Mouse (Mus musculus) layer of hippocampus, adult 18-20 months (tissue): ENCODE results near the gene Gpr89. TPM values are rescaled to one million over a fixed set of nuclear protein-coding genes. Genes with fewer than 3 reads are reported as not detected.

Experiments used
- DNase-seq, 2 experiments: peaks; one replicate each; pipeline ENCODE4 v3.0.0; 2022; ENCODE audit warnings: low spot score in 2 of 2
- long read RNA-seq: library from polyadenylated mRNA; stranded (forward); transcript quantifications from one replicate; pipeline ENCODE4 v2.0.0, GENCODE M21; 2021
- total RNA-seq, 2 experiments: library from RNA; stranded (reverse); gene quantifications; 2 replicates each; pipeline ENCODE4 v1.2.3; 2021

Gpr89 gene
- total RNA-seq = 10 to 100 TPM; 42.7 to 43.4 TPM
- long read RNA-seq, full-length matches to known transcripts = 24 of 33 reads
- long read RNA-seq, partial matches to known transcripts = 2 of 33 reads
- long read RNA-seq, other reads (novel, unspliced or antisense) = 7 of 33 reads

- DNase-seq = peak; percentile 94 to 97
These were observed at the start of gene Gpr89 for GRCm38 (mm10) chr3:96904851-96905541. Gene Gpr89 (minus strand): TSS chr3:96905346.

GRCm38 (mm10) chr3:96953489-96954233 is 48.5 kb upstream of the Gpr89 start:
- no peak for DNase-seq

- no peak for DNase-seq
These were observed 37.6 kb upstream of the Gpr89 start for GRCm38 (mm10) chr3:96942706-96943105.

GRCm38 (mm10) chr3:96938738-96939137 is 33.6 kb upstream of the Gpr89 start:
- peak; percentile 87 to 95 for DNase-seq

GRCm38 (mm10) chr3:96937606-96938005 is 32.5 kb upstream of the Gpr89 start:
- DNase-seq = peak in 1 of 2 experiments; percentile 35

- DNase-seq = peak in 1 of 2 experiments; percentile 46
These were observed 31.1 kb upstream of the Gpr89 start for GRCm38 (mm10) chr3:96936241-96936640.

- DNase-seq = no peak
These were observed 26.1 kb upstream of the Gpr89 start for GRCm38 (mm10) chr3:96931261-96931681.

GRCm38 (mm10) chr3:96925920-96926319 is 20.8 kb upstream of the Gpr89 start, which contains the start of gene Gja8:
Gene Gja8 (minus strand): TSS chr3:96926020.
- DNase-seq = no peak

GRCm38 (mm10) chr3:96924631-96925030 is 19.5 kb upstream of the Gpr89 start:
- no peak for DNase-seq

- no peak for DNase-seq
These were observed 15.8 kb upstream of the Gpr89 start for GRCm38 (mm10) chr3:96920991-96921390.

GRCm38 (mm10) chr3:96905592-96905991 is 446 bp upstream of the Gpr89 start:
- DNase-seq = no peak

- DNase-seq = no peak
These were observed 753 bp downstream of the Gpr89 start, which contains the start of gene Gja5 for GRCm38 (mm10) chr3:96904393-96904792. Gene Gja5 (plus strand): TSS chr3:96904693.

- DNase-seq = no peak
These were observed 2.7 kb downstream of the Gpr89 start for GRCm38 (mm10) chr3:96902336-96902999.

GRCm38 (mm10) chr3:96883690-96884089 is 21.5 kb downstream of the Gpr89 start:
- DNase-seq = no peak

GRCm38 (mm10) chr3:96882061-96882849 is 22.9 kb downstream of the Gpr89 start:
- no peak for DNase-seq

- peak in 1 of 2 experiments; percentile 52 for DNase-seq
These were observed 23.6 kb downstream of the Gpr89 start for GRCm38 (mm10) chr3:96881557-96881956.

- DNase-seq = no peak
These were observed 24.8 kb downstream of the Gpr89 start for GRCm38 (mm10) chr3:96880385-96880784.

GRCm38 (mm10) chr3:96879536-96879935 is 25.6 kb downstream of the Gpr89 start:
- no peak for DNase-seq

- DNase-seq = no peak
These were observed 30.2 kb downstream of the Gpr89 start for GRCm38 (mm10) chr3:96874808-96875571.

GRCm38 (mm10) chr3:96872501-96872900 is 32.6 kb downstream of the Gpr89 start:
- no peak for DNase-seq
